Mouse (Mus musculus): ENCODE results near the gene 9930021J03Rik.

DNA sequence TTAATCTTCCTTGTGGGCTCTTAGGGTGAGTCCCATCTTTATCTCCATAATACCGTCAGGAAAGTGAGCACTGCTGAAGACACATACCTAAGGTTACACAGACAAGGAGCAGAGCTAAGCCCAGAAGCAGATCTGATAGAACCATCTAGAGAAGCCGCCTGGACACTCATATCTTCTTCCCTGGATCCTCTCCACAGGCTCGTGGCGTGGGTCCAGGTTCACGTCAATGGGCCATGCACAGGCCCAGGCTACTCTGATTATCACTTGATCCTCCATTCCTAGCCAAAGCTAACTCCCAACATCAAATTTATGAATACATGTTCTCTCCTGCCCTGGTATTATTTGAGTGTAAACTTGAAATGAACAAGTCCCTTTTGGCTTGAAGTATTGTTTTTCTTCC, 47.9 kb upstream of the 9930021J03Rik start:
- TF ChIP-seq GATA1 (IDR thresholded peaks at IDR 0.05; ENCODE audit: low read length), result no peak
- no peak for TF ChIP-seq TAL1 (IDR thresholded peaks at IDR 0.05; ENCODE audit: low read length)
